Mouse (Mus musculus): ENCODE measurements around the gene Gm42715.

The Gm42715 gene

DNA sequence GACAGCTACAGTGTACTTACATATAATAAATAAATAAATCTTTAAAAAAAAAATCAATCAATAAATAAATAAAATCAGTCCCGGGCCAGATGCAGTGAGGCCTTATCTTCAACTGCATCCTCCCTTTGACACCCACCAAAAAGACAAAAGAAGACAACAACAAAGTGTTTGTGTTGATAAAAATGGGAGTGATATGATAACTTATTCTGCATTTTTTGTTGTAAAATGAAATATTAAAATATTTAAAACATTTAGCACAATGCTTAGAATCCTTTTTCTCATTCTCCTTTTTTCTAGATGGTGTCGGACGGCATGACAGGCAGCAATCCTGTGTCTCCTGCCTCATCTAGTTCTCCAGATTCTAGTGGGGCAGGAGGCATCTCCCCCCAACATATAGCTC lies at the start of gene Gm42715:
Gene Gm42715 (plus strand): TSS at position 301 of the 400 bp plus-strand sequence.
- in situ Hi-C loops (cut with MboI; ENCODE audit: unreplicated experiment in 2 of 2) = no loop called here

DNA sequence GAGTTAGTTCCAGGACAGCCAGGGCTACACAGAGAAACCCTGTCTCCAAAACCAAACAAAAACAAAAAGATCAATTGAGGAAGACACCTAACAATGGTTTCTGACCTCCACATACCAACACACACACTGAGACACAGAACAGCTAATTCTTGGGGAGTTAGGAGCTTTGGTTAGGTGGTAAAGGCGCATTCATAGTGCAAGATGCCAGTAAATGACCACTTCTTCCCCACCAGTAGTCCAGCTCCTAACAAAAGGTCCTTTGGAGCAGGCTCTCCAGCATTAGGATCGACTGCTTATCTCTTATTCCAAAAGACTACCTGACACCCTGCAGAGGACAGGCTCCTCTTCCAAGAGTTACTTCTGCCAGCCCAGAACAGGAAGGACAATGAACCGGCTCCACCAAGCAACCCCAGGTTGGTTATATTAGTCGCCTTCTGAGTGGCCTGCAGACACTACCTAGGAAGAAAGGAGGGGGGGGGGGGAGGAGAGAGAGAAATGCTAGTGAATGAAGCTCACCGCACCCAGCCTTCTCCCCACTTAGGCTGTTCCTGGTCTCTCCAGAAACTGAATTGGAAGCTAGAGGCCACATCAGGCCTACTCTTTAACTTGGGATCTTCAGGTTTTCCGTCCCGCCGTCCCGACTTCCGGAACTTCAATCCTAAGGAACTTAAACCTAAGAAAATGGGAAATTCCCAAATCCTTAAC lies 49.2 kb upstream of the Gm42715 start:
- in situ Hi-C loops (cut with MboI; ENCODE audit: unreplicated experiment in 2 of 2) = loop anchor here in 1 of 2 experiments (10.0 kb wide), 1 partner anchor 105 kb away; no protein-coding TSS in a partner anchor

DNA sequence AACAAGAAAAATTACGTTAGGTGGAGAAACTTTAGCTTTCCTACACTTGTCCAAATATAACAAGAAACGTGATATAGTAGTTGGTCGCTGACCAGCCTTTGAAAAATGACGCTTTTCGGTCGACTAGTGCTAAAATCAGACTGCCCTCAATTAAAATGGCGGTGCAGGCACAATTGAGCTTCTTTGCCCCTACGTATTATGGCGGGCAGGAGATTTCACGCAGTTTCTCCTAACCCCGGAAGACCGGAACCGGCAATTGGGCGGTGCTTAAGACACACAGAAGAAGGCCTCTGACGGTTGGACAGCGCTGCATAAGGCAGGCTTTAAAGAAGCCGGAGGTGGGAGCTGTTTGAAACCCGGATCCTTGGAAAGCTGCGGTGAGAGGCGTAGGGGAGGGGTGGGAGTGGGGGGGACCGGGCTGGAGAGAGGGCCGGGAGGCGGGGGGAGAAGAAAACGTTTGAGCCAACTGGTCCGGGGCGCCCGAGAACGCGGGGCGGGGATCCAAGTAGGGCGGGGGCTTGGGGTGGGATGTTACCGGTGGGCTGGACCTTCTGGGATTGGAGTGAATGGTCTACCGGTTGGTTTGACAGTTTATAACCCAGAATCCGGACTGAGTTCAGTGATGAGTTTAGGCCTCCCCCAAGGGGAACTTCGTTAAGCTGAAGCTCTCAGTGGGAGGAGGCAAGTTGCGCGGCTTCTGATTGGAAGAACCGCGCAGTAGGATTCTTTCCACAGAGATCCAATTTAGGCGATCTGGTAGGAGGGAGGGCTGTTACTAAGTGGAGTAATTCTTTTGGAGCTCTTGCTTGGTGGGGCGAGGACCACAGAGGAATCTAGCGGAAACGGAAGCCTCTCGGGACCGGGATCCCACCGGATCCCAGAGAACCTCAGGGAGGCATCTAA lies 48.4 kb upstream of the Gm42715 start:
- in situ Hi-C loops (cut with MboI; ENCODE audit: unreplicated experiment in 2 of 2) = loop anchor here in 1 of 2 experiments (10.0 kb wide), 1 partner anchor 106 kb away; no protein-coding TSS in a partner anchor

DNA sequence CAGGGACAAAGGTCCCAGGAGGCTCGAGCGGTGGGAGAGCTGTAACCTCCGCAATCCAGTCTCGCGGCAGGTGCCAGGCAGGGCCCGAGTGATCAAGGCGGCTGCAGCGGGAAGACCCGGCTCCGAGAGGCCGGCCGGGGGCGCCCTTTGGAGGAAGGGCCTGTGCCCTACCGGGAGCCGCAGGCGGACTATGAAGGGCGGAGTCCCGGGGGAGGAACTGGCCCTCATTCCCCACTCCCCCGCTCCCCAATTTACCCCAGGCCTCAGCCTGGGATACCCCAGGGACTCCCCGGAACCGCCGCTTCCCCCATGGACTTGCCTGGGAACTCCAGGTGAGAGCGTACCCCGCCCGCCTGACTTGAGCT lies 47.8 kb upstream of the Gm42715 start:
- in situ Hi-C loops (cut with MboI; ENCODE audit: unreplicated experiment in 2 of 2) = loop anchor here in 1 of 2 experiments (10.0 kb wide), 1 partner anchor 107 kb away; no protein-coding TSS in a partner anchor

DNA sequence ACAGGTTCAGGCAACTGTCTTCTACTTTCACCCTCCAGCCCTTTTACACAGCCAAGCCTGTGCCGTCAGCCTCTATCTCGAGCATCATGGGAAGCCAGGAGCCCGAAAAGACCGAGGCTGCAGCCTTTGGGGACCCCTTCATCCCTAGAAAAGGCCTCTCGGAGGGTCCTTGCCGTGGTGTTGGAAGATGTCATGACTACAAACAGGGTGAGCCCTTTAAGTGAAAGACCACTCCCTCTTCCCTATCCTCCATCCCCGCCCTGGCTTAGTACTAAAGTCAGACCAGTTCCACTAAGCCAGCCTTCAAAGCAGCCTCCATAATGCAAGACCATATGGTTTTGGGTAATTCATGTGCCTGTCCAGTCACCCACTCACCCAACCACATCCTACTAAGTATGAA lies 47.3 kb upstream of the Gm42715 start:
- in situ Hi-C loops (cut with MboI; ENCODE audit: unreplicated experiment in 2 of 2) = loop anchor here in 1 of 2 experiments (10.0 kb wide), 1 partner anchor 107 kb away; no protein-coding TSS in a partner anchor

- in situ Hi-C loops (cut with MboI; ENCODE audit: unreplicated experiment in 2 of 2) = loop anchor here in 1 of 2 experiments (10.0 kb wide), 1 partner anchor 109 kb away; no protein-coding TSS in a partner anchor
These were observed 45.7 kb upstream of the Gm42715 start for GRCm38 (mm10) chr7:127473705-127474104.

- in situ Hi-C loops (cut with MboI; ENCODE audit: unreplicated experiment in 2 of 2) = loop anchor here (10.0 to 25.0 kb wide), 2 partner anchors 110 to 212 kb away; partner anchors contain the start of genes Dctpp1 (in 1 of the 2) and Sephs2 (in 1 of the 2)
These were observed 44.9 kb upstream of the Gm42715 start for GRCm38 (mm10) chr7:127474378-127475070.

DNA sequence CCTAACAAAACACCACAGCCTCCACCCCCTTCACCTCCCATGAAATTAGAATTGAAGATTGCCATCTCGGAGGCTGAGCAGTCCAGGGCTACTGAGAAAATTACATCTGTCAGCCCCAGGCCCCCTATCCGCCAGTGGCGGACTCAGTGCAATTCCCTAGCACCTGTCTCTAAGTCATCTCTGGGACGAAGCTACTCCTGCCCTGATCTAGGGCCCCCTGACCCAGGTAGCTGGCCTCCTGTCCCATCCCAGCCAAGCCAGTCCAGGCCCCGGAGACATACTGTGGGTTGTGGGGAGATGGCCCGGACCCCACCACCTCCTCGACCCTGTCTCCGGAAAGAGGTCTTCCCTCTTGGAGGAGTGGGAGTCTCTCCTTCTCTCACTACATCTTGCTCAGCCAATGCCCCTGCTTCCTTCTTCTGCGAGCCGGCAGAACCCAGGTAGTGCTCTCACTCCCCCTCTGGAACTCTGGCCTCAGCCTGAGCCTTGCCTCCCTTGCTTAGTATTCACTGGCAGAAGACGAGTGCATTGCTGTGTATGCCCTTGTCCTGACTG lies 44.1 kb upstream of the Gm42715 start:
- in situ Hi-C loops (cut with MboI; ENCODE audit: unreplicated experiment in 2 of 2) = loop anchor here (10.0 to 25.0 kb wide), 2 partner anchors 110 to 213 kb away; partner anchors contain the start of genes Dctpp1 (in 1 of the 2) and Sephs2 (in 1 of the 2)

DNA sequence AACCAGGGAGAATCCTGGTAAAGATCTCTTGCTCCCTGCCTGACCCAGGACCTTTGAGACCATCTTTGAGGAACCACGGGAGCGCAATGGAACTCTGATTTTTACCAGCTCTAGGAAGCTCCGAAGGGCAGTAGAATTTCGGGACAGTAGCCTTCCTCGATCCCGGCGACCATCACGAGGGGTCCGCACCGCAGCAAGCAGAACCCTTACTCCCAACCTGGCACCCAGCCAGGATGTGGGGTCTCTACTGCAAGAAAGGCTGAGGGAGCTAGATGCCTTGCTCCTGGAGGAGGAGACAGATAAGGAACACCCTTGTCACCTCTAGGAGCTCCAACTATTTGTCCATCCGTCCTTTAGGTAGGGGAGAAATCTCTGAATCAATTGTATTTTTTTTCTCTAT lies 43.0 kb upstream of the Gm42715 start:
- in situ Hi-C loops (cut with MboI; ENCODE audit: unreplicated experiment in 2 of 2) = loop anchor here (10.0 to 25.0 kb wide), 2 partner anchors 112 to 214 kb away; partner anchors contain the start of genes Dctpp1 (in 1 of the 2) and Sephs2 (in 1 of the 2)

- in situ Hi-C loops (cut with MboI; ENCODE audit: unreplicated experiment in 2 of 2) = loop anchor here (10.0 to 25.0 kb wide), 2 partner anchors 112 to 215 kb away; partner anchors contain the start of genes Dctpp1 (in 1 of the 2) and Sephs2 (in 1 of the 2)
These were observed 42.5 kb upstream of the Gm42715 start for GRCm38 (mm10) chr7:127476855-127477254.

DNA sequence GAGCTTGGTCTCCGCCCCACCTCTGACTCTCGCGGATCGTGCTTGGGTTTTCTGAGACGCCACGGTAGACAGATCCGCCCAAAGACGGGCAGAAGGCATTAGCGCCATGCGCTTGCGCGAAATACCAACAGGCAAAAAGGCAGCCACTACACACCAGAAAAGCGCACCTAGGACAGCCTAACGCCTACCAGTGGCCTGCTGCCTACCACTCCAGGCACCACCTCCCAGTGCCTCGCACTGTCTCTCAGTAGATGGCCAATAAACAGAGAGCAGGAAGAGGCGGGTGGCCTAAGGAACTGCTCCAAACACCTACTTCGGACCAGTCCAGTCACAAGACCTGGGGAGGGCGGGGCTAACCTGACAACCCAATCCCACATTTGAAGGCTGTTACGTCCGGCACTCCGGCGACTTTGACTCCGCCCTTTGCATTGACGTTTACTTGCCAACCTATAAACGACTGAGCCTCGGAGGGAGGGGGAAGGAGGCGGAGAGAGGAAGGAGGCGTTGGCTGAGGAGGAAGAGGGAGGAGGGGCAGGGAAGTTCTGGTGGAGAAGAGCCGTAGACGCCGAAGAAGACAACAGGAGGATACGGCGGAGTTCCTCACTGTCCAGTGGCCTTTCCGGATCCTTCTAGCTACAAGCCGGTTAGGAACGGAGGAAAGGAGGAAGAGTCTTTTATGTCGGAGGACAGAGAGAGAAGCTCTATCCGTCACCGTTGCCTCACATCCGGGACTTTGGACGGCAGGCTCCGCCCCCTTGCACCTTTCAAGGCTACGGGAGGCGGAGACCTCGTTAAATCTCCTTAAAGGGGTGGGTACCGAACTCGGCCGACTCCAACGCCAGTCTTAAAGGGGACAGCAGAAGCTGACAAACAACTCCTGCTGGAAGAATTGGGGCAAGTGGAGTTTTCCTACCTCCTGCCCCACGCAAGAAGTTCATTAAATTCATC lies 41.4 kb upstream of the Gm42715 start:
- in situ Hi-C loops (cut with MboI; ENCODE audit: unreplicated experiment in 2 of 2) = loop anchor here (10.0 to 25.0 kb wide), 2 partner anchors 113 to 216 kb away; partner anchors contain the start of genes Dctpp1 (in 1 of the 2) and Sephs2 (in 1 of the 2)

GRCm38 (mm10) chr7:127478635-127479317 lies 40.6 kb upstream of the Gm42715 start, which contains the start of gene Fbrs:
TSS of gene Fbrs (plus strand) at chr7:127479199.
- in situ Hi-C loops (cut with MboI; ENCODE audit: unreplicated experiment in 2 of 2) = loop anchor here (10.0 to 25.0 kb wide), 2 partner anchors 114 to 216 kb away; partner anchors contain the start of genes Dctpp1 (in 1 of the 2) and Sephs2 (in 1 of the 2)

DNA sequence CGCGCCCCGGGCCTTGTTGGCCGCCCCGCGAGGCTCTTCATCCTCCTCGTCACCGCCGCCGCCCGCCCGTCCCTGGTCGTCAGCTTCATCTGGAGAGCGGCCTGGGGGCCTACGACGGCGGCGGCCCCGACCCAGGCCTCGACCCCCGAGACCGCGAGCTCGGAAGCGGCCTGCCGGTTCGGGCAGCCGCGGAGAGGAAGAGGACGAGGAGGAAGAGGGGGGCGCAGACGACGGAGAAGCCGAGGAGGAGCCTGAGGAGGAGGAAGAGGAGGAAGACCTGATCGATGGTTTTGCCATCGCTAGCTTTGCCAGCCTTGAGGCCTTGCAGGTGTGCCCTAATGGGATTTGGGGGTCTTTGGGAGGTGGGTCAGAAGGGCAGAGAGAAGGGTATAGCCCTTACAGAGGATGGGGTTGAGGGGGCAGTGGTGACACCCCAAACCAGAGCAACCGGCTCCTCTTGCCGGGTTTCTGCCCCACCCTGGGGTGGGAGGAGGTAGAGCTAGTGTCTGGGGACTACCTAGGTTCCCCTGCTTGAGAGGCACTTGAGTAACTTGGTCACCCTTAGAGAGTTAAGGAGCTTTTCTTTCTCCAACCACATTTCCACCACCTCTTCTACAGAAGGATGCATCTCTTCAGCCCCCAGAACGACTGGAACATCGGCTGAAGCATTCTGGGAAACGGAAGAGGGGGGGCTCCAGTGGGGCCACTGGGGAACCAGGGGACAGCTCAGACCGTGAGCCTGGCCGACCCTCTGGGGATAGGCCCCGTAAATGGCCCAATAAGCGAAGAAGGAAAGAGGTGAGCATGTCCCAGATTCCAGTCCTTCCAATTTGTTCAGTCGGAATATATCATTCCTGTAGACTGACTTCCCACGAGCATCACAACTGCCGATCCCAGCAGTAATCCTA lies 39.8 kb upstream of the Gm42715 start:
- in situ Hi-C loops (cut with MboI; ENCODE audit: unreplicated experiment in 2 of 2) = loop anchor here (10.0 to 25.0 kb wide), 2 partner anchors 115 to 217 kb away; partner anchors contain the start of genes Dctpp1 (in 1 of the 2) and Sephs2 (in 1 of the 2)

DNA sequence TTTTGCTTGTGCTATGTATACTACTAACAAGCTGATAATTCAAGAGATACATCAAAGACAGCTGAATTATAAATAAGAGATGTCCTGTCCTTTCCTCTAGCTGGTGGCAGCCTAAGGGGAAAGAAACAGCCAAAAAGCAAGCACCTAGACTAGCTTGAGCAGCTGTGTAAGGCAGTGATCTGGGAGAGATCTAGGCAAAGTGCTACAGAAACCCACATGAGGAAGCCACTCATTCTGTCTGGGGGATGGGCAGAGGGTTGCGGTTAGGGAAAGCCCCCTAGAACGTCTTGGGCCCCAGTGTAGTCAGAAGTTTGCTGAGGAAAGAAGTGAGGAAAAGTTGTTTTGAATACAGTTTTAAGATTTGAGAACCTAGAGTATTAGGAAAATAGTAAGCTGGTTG lies 39.1 kb upstream of the Gm42715 start:
- in situ Hi-C loops (cut with MboI; ENCODE audit: unreplicated experiment in 2 of 2) = loop anchor here in 1 of 2 experiments (25.0 kb wide), 1 partner anchor 218 kb away; the partner anchor contains the start of genes Dctpp1 and Sephs2

DNA sequence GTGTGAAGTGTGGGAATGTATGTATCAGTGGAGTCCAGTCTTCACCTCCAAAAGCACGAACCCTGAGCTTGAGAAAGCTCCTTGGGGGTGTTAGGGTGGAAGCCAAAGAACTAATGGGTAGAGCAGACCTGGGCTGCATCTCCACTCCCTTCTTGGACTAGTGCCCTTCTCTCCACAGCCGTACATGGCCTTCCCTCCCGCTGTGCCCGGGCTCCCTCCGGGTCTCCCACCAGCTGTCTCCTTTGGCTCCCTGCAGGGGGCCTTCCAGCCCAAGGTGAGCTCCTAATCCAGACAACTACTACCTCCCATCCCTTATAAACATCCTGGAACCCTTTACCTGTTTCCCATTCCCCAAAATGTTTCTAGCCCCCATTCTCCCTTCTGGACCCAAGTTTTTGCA lies 34.0 kb upstream of the Gm42715 start:
- in situ Hi-C loops (cut with MboI; ENCODE audit: unreplicated experiment in 2 of 2) = loop anchor here in 1 of 2 experiments (25.0 kb wide), 1 partner anchor 223 kb away; the partner anchor contains the start of genes Dctpp1 and Sephs2

GRCm38 (mm10) chr7:127488364-127488763 lies 31.0 kb upstream of the Gm42715 start:
- in situ Hi-C loops (cut with MboI; ENCODE audit: unreplicated experiment in 2 of 2) = loop anchor here in 1 of 2 experiments (25.0 kb wide), 1 partner anchor 226 kb away; the partner anchor contains the start of genes Dctpp1 and Sephs2

Measured in v-Abl transformed pro-B cells (cell line).